Mouse (Mus musculus) cerebellum, postnatal 10 days (tissue): ENCODE measurements around the gene Tmem69.

ENCODE experiments used
- DNase-seq, 2 experiments: peaks; one replicate each; pipeline ENCODE4 v3.0.0; 2021; ENCODE audit warnings: mixed read lengths in 2 of 2

Tmem69 gene

DNA sequence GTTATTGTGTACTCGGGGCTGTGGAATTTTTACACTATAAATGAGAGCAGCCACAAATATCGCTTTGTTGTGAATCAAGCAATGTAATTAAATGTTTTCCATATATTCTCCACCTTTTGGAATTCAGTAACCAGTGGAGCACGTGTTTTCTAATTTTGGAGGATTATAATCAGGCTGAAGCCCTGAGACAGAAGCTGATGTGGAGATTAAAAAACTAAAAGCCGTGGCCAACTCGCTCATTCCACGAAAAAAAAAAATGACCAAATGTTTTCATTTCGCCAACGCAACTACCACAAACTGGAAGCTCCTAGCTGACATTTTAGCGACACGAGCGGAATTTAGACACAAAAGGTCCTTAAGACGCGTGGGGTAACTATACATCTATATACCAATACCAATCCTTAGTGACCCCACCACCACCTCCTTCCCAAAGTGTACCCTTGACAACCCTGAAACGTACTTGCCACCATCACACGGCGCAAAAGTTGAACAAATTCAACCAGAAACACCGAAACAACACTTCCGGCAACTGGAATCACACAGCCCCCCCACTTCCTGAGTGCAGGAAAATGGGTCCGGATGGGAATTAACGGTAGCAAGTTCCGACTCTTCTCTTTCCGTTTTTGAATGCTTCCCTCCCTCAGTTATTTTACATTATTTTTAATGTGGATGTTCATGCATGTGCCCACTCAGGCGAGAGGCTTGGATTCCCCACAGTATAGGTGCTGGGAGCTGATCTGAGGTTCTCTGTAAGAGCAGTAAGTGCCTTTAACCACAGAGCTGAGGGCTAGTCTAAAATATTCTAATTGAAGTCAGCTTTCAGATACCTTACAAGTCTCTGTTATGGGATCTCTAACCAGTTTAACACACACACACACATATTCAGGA lies at the start of gene Tmem69:
TSS of gene Tmem69 (minus strand) at position 524 of the 888 bp plus-strand sequence.
- peak; percentile 88 for DNase-seq

DNA sequence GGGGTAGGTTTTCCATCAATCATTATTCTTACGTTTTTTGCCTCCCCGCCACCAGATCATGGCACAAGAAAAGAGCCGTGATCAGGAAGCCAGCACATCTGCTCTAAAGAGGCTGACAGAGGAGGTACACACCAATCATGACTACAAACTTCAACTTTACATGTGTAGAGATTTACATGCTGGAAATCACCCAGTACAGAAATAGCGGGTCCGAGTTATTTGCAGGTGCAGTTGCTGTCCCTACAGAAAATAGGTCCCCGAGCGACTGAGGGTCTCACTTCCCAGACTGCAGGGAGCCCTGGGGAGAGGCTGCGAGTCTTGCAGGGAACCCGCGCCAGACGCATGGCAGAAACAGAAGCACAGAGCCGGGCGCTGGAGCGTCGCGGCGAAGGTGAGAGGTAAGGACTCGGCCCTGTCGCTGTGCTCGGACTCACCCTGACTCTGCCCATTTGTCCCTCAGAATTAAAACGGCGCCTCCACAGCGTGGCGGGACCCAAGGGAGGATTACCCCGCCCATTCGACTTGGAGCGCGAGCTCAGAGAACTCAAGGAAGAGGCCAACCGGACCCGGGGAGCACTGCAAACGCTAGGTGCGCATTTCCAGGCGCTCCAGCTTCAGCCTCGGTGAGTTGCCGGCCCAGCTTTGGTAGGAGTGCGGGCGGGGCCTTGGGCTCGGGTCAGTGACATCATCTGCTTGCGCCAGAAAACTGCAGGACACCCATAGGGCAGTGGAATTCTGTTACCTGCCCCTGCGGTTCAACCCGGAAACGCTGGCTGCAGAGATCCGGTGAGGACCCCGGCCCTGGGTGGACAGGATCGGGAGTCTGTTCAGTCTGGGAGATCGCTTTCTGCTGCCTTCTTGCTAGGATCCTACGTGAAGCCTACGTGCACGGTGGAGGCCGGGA lies 41.5 kb upstream of the Tmem69 start:
- DNase-seq: peak; percentile 94 to 96

DNA sequence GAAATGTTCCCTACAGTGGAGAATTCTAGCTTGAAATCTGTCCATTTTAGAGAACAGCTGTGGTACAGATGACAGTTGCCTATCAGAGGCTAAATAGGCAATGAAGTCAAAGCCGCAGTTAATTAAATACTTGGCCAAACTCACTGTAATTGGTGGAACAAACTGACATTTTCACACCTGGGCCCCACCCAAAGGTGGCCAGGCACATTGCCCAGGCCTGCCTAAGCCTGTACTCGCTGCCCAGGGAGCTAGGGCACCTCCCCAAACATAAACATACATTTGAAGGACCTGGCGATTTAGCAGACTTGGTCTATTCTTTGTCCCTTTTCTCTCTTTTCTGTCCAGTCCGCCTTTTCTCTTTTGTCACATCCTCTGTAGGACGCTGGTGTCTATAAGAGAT lies 40.6 kb upstream of the Tmem69 start, which contains the start of gene Ccdc17:
TSS of gene Ccdc17 (plus strand) at position 276 of the 400 bp plus-strand sequence.
- DNase-seq: peak; percentile 22 to 25

DNA sequence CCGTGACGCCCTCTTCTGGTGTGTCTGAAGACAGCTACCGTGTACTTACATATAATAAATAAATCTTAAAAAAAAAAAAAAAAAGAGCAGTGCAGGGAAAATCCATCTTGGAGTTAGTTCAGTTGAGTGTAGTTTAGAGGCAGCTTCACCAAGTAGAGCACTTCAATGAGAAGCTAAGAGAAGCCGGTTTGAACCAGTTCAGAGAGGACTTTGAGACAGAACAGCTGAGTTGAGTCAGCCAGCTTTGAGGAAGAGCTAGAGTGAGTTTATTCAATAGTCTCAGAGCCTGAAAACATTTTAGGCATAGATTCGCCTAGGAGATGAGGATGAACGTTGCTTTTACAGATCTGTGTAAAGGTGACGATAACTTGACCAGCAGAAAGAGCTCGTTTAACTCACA lies 40.1 kb upstream of the Tmem69 start:
- DNase-seq: no peak

DNA sequence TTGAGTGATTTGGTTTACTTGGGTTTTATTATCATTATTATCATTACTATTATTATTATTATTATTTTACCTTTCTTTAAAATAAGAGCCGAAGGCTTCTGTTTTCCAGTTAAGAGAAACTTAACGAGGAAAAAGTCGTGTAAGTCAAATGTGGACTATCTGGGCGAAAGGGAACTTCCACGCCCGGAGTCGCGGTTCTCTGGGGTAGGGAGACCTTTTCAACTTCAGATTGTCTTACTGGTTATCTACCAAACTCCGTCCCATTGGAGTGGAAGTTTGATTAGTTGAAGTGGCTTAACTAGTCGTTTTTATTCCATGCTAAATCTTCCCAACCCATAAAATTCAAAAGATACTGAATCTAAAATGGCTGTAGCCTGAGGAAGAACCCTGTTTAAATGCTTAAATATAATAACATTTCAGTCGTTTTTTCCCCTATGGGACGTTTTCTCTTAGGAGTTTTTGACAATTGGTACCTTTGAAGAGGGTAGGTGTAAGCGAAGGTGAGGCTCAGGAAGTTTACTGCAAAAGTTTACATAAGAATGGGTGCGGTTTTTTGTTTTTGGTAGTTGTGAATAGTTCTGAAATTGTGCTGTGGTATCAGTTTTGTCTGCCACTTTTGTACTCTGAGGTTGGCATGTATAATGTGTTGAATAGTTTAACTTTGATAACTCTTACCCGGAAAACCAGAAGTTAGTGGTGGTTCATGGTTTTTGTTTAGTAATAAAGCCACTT lies 2.6 kb upstream of the Tmem69 start:
- DNase-seq: peak in 1 of 2 experiments; percentile 6

DNA sequence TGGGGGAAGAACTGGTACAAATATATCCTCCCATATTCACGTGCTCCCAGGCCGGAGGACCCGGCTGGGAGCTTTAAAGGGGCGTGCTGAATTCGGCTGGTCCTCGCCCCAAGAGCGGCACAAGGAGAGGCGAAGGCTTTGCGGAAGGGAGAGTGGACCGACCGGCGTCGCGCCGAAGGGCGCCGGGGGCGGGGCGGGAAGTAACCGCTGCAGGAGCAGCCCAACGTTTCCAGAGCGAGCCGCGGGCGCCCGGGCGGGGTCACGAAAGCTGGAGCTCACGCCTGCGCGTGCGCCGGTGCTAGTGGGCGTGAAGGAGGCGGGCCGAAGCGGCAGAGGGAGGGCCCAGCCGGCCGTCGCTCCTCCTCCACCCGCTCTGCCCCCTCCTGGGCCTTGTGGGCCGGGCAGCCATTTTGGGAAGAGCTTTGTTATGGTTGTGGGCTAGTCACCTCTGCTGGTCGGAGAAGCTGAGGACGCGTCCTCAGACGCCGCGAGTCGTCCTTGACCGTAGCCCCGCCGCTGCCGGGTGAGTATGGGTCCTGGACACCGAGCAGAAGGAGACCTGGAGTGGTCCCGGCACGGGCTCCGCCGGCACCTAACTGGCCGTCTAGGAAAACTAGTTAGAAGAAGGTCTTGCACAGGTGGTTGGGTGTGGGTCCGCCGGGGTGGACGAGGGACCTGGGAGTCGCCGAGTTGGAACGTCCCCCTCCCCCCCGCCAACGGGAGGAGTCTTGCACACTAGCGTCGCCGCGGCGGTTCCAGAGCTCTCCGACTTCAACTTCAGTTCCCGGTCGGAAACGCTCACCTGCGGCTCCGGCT lies 1.8 kb upstream of the Tmem69 start, which contains the start of gene Gpbp1l1:
TSS of gene Gpbp1l1 (plus strand) at position 353 of the 816 bp plus-strand sequence.
- DNase-seq: peak; percentile 98 to 99

DNA sequence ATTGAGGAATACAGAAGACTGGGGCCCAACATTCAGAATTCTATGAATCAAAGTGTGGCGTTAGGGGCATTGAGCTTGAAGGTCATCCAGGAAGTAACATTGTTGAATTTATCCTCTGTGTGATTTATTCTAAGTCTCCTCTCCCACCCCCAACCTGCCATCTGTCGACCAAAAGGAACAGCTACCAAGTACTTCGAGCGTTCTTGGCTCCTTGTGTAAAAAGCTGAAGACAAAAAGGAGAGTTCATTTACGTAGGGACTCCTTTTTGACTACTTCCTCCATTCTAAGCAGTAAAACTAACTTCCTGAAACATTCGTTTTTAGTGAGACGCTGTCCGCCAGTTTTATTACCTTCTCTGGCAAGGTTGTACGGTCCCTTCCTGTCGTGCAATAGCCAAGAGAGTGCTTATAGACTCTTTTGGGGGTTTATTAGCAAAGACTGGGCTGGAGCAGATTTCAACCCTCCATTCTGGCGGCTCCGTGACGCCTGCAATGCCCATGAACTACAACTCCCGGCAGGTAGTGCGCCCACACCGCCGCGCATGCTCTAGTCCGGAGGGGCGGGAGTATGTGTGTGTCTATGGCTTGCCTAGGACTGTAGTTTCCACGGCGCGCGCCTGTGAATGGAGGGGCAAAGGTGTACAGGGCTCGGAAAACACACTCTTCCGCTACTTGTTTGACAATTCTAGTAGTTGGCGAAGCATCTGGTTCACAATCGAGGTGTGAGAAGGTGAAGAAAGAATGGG lies 997 bp upstream of the Tmem69 start:
- DNase-seq: peak; percentile 95 to 97

DNA sequence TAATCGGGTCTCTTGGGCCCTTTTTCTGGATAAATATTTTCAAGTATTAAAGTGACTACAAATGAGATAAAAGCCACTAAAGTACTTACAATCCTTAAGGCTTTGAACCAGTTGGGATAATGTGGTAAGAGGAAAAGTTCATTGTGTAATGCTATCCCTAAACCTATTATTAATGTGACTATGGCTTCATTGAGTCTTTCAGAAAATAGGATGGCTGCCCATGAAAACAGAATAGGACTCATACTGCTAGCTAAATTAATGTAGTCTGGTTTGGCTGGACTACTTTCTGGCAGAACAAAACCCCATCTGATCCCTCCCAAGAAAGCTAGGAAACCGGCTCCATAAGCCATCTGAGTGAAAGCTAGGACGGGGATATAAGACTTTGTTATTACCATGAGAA lies 2.7 kb downstream of the Tmem69 start:
- DNase-seq: no peak

DNA sequence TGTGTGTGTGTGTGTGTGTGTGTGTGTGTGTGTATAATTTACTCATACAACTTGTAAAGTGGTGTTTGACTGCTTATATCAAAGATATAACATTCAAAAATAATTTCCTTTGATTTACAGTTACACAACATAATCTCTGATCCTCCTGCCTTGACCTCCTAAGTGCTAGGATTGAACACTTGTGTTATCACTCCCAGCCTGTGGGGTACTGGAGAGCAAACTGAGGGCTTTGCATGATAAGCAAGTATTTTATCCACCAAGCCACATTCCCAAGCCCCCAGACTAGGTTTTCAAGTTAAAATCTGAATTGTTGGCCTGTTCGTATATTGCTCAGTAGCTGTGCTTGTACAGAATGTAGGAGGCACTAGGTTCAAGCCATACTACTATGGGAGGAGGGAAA lies 5.3 kb downstream of the Tmem69 start:
- no peak for DNase-seq

DNA sequence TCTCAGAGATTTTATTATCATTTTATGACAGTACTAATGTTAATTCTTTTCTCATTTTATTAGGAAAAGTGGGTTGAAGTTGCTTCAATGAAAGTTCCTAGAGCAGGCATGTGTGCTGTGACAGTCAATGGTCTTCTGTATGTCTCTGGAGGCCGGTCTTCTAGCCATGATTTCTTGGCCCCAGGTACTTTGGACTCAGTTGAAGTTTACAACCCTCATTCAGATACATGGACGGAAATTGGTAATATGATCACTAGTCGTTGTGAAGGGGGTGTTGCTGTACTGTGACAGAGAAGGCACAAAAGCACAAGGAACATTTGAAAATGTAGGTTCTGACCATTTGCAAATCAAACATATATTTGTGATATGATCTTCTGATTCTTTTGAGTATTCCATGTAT lies 18.0 kb downstream of the Tmem69 start:
- no peak for DNase-seq

DNA sequence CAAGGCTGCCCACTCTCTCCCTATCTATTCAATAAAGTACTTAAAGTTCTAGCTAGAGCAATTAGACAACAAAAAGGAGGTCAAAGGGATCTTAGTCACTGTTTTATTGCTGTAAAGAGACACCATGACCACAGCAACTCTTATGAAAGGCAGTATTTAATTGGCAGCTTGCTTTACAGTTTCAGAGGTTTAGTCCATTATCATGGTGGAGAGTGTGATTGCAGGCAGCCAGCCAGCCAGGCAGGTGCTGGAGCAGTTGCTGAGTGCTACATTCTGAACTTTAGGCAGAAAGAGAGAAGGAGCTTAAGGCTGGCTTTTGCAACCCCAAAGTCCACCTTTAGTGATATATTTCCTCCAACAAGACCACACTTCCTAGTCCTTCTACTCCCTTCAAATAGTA lies 19.4 kb downstream of the Tmem69 start:
- no peak for DNase-seq

DNA sequence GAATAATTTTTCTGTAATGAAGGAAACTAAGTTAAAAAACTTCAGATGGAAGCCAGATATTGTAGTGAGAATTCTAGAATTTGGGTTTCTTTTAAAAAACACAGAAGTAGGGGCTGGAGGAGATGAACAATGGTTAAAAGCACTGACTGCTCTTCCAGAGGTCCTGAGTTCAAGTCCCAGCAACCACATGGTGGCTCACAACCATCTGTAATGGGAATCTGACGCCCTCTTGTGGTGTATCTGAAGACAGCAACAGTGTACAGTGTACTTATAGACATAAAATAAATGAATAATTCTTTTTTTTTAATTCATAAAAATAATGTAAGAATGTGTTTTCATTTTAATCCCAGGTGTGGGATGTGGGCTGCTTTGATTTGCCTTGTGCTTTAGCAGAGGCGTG lies 24.6 kb downstream of the Tmem69 start:
- no peak for DNase-seq

DNA sequence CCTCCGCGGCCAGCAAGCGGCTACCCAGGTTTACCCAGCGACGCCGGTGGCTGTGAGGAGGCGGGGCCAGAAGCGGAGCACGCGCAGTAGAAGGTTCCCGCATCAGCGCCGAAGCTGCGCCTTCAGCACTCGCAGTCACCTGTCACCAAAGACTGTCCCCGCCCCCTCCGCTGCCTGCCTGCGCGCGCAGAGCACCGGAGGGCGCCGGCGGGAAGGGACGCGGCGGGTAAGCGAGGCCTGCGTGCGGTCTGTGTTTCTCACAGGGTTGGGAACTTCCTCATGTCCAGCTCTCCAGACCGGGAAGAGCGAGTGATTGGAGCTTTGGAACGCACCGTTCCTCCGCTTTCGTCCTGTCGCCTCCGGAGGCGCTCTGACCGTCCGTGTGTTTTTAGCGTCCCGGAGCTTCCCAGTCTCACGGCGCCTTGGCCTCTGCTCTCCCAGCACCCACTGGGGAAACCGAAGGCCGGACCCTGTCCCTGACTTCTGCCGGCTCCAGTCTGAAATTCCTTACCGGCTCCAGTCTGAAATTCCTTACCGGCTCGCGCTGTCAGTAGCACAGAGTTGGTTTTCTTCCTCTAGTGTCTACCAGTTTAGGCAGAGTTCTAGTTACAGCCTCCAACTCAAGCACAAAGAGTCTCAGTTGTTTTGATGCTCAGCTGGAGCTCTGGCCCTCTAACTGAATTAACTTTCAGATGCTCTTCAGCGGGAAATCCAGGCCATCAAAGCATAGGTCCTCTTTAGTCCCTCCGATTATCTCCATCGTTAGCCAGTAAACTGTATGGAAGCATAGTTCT lies 48.1 kb downstream of the Tmem69 start, which contains the start of gene Ipp:
TSS of gene Ipp (plus strand) at position 125 of the 794 bp plus-strand sequence.
- DNase-seq: peak; percentile 98 to 99

DNA sequence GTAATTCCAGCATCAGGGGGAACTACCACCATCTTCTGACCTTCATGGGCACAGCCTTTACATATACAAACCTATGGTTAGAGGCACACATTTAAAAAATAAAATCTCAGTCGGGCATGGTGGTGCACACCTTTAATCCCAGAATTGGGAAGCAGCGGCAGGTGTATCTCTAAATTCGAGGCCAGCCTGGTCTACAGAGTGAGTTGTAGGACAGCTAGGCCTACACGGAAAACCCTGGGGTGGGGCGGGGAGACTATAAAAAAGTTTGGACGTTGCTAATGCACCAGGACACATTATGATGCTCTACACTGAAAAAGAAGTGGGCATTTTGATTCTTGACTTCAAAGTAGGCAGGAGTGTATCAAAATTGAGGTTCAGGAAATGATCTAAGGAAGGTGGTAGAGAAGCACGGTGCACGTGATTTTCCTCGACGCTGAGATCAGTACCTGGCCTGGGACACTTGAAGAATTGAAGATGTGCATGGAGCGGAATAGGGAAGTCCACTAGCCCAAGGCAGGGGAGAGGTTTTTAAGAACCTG lies 48.8 kb downstream of the Tmem69 start:
- peak in 1 of 2 experiments; percentile 18 for DNase-seq
